Mouse (Mus musculus): Measurements from ENCODE around the gene Kif2c.
"Not testable (repeated sequence)": the region's sequence is repeated elsewhere in the genome, so short reads cannot be mapped to it uniquely, and the experiment has no call there.

Gene Kif2c

GRCm38 (mm10) chr4:117189382-117189855 is 7.0 kb upstream of the Kif2c start:
- DNase-seq (ENCODE audit: low spot score in 2 of 2): peak; percentile 65 to 85

- DNase-seq (ENCODE audit: low spot score in 2 of 2): no peak
Observed at GRCm38 (mm10) chr4:117188969-117189368, 6.5 kb upstream of the Kif2c start.

- not testable (repeated sequence) for DNase-seq (ENCODE audit: low spot score in 2 of 2)
Observed at GRCm38 (mm10) chr4:117182759-117183096, 289 bp upstream of the Kif2c start.

GRCm38 (mm10) chr4:117169936-117170335 is 12.5 kb downstream of the Kif2c start:
- no peak for DNase-seq (ENCODE audit: low spot score in 2 of 2)

GRCm38 (mm10) chr4:117161183-117161582 is 21.3 kb downstream of the Kif2c start:
- DNase-seq (ENCODE audit: low spot score in 2 of 2): no peak

GRCm38 (mm10) chr4:117159666-117160065 is 22.8 kb downstream of the Kif2c start:
- DNase-seq (ENCODE audit: low spot score in 2 of 2): no peak

- no peak for DNase-seq (ENCODE audit: low spot score in 2 of 2)
Observed at GRCm38 (mm10) chr4:117156372-117156771, 26.1 kb downstream of the Kif2c start.

- DNase-seq (ENCODE audit: low spot score in 2 of 2): peak; percentile 81 to 84
Observed at GRCm38 (mm10) chr4:117155792-117156355, 26.6 kb downstream of the Kif2c start, which contains the start of gene Rps8. TSS of gene Rps8 (minus strand) at chr4:117156243.

- no peak for DNase-seq (ENCODE audit: low spot score in 2 of 2)
Observed at GRCm38 (mm10) chr4:117155020-117155791, 27.2 kb downstream of the Kif2c start.

- DNase-seq (ENCODE audit: low spot score in 2 of 2): no peak
Observed at GRCm38 (mm10) chr4:117152714-117153113, 29.7 kb downstream of the Kif2c start.

- no peak for DNase-seq (ENCODE audit: low spot score in 2 of 2)
Observed at GRCm38 (mm10) chr4:117151416-117151815, 31.0 kb downstream of the Kif2c start.

GRCm38 (mm10) chr4:117150212-117150733 is 32.2 kb downstream of the Kif2c start:
- DNase-seq (ENCODE audit: low spot score in 2 of 2): no peak

GRCm38 (mm10) chr4:117149291-117150211 is 32.9 kb downstream of the Kif2c start:
- no peak for DNase-seq (ENCODE audit: low spot score in 2 of 2)

GRCm38 (mm10) chr4:117148815-117149214 is 33.6 kb downstream of the Kif2c start:
- DNase-seq (ENCODE audit: low spot score in 2 of 2): no peak

GRCm38 (mm10) chr4:117148047-117148713 is 34.3 kb downstream of the Kif2c start:
- DNase-seq (ENCODE audit: low spot score in 2 of 2): no peak

GRCm38 (mm10) chr4:117146176-117146575 is 36.3 kb downstream of the Kif2c start:
- peak; percentile 76 to 90 for DNase-seq (ENCODE audit: low spot score in 2 of 2)

GRCm38 (mm10) chr4:117145248-117145647 is 37.2 kb downstream of the Kif2c start:
- no peak for DNase-seq (ENCODE audit: low spot score in 2 of 2)

GRCm38 (mm10) chr4:117143023-117143422 is 39.4 kb downstream of the Kif2c start:
- DNase-seq (ENCODE audit: low spot score in 2 of 2): no peak

GRCm38 (mm10) chr4:117140613-117141012 is 41.8 kb downstream of the Kif2c start:
- no peak for DNase-seq (ENCODE audit: low spot score in 2 of 2)

GRCm38 (mm10) chr4:117139217-117139612 is 43.2 kb downstream of the Kif2c start:
- DNase-seq (ENCODE audit: low spot score in 2 of 2): no peak
